Mouse (Mus musculus) neutrophil, adult 5-6 weeks (primary cell): Measurements from ENCODE around the gene Disp1. TPM values are rescaled to one million over a fixed set of nuclear protein-coding genes. Genes with fewer than 3 reads are reported as not detected.

Experiments used
- ATAC-seq: fragments of 151-379, 151-347 bp; 2 replicates; pipeline ENCODE4 v1.8.0; 2017; ENCODE audit warnings: mild to moderate bottlenecking, moderate TSS enrichment; ENCODE audit not compliant: insufficient number of reproducible peaks, poor library complexity, low FRiP score, severe bottlenecking; ENCODE audit errors: extremely low read depth
- total RNA-seq: library from RNA; stranded (forward); fragments of 200-1000 nt; gene quantifications from 2 replicates; pipeline ENCODE4 v1.2.3, GENCODE M21; 2017

Disp1 gene
- total RNA-seq, 1 experiment from 2014 or later, result 9.5 TPM

DNA sequence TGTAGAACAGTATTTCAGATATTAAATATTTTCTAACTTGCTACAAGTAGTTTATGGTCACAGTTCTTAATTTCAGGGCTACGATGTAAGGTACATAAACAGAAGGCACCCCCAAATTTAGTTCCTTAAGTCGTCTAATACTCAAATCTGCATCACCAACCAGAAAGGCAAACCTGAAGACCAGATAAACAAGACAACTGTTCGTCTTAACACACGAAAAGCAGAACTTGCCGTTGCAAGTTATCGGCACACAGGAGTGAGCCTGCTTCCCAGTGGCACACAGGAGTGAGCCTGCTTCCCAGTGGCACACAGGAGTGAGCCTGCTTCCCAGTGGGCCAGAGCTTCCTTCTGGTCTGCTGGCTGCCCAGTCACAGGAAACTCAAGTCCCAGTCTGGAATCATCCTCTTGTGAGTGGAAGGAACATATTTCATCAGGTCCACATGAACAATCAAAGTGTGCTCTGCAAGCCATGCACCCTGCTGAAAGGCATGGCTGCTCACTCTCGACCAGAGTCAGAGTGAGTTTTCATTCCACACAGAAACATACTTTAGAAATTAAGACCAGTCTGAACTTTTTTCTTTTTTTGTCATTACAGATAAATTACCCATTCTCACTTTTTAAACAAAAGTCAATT is 75.1 kb downstream of the Disp1 start:
- no peak for ATAC-seq

DNA sequence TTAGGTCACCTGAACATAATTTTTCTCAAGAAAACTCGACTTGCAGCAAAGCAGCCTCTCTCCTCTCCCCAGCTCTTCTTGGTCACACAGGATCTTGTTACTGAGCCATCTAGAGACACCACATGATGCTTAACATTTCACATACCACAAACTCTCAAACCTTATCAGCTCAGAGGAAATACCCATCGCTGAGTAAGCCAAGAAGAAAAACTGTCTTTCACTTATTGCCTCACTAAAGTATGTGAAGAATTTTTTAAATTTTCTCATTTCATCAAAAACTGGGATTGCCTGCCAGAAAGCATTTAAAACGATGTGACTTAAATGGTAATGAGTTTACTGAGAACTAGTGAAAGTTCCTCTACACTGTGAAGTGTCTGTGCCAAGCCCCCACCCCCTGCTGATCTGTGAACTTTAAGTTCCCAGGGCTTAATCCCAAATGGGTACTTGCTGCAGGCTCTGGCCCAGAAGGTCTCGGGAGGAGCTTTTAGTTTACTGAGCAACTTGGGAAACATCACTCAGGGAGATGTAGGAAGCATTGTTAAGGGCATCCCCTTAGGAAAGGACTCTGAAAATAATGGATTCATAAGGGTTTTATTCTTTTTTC is 76.6 kb downstream of the Disp1 start:
- no peak for ATAC-seq

DNA sequence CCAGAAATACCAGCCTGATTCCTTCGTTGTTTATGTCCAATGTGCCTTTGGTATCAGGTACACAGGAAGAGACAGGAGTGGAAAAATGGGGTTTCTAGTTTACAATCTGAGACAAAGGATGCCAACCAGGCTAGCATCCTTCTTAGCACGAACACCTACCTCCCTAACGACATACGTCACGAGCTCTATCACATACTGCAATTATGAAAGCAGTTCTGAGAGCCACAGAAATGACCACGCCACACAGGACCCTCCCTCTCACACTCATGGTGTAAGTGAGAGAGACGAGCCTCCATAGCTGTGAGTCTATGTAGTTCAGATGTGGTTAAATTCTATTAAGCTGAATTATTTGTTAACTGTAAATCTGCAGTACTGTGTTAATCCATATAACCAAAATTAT is 78.1 kb downstream of the Disp1 start:
- ATAC-seq, result no peak

DNA sequence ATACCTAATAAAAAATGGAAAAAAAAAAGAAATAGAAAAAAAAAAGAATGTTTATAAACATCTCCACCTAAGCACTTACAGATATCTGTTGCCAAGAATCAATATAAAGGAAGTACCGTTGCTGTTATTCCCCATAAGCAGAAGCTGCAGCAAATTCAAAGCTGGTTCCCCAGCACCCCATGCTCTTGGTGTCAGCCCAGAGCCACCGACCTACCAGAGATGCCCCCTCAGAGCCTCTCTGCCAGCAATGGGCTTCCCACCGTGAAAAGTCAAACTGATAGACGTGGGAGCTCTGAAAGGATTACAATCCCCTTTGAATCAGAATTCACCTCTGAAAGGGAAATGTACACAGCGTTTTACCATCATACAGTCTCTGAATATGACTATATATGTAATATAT is 78.8 kb downstream of the Disp1 start:
- ATAC-seq, result no peak

DNA sequence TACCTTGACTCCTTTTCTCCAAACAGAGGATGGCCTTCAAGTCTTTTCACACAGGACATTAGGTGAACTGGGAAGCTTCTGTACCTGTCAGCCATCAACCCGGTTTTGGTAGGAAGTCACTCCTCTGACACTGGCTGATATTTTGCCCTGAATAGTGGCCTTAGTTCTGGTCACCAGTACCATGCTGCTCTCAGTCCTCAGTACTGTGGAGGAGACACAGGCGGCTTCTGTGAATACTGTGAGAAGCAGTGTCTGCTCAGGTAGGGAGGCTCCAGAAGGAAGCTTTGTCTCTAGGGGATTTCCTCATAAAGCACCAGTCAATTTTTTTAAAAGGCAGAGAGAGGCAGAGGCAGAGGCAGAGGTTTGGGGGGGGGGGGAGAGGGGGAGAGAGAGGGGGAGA is 80.0 kb downstream of the Disp1 start:
- ATAC-seq, result no peak

DNA sequence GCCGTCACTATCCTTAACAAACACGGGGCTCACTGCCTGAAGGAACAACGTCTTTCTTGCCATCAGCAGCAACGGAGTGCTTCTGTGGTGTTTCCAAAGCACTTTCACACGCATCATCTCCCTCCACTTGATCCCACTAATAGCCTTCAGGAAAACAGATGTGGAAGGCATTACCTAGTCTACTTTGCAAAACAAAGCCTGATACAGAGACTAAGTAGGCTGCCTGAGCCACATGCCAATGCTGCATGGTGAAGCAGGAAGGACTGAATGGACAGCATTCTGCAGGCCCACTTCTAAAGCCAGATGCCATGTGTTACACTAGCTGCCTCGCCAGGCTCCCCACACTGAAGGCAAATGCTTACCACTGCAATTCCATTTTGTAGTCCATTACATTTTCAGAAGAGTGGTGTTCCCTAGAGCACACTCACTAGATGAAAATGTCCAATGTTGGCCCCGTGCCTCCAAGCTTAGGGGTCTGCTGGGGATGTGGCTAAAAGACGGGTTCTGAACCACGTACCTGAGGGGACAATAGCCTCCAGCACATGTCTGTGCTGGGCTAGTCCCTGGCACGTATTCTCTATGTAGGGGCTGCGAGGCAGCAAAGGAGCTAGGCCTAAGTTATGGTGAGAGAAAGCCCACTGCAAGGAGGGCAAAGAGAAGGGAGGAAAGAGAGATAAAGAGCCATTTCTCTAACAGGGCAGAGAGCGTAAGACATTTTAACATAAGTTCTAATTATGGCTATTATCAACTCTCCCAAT is 80.6 kb downstream of the Disp1 start:
- no peak for ATAC-seq

DNA sequence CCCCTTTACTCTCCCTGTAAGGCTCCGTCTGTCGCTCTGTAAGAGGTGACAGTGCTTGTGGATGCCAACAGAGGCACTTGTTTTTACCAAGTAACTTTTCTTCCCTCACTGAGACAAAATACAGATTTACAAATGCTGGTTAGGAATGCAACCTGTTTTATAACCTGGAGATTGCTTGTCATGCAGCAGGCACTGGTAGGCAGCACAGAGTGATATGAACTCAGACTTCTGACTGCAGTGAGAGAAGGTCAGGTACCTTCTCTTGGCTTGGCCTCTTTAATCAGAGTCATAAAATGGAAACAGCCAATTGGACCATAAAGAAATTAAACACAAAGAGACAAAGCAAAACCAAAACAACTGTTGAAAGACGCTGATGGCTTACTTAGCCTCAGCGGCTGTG is 83.2 kb downstream of the Disp1 start:
- ATAC-seq, result no peak

DNA sequence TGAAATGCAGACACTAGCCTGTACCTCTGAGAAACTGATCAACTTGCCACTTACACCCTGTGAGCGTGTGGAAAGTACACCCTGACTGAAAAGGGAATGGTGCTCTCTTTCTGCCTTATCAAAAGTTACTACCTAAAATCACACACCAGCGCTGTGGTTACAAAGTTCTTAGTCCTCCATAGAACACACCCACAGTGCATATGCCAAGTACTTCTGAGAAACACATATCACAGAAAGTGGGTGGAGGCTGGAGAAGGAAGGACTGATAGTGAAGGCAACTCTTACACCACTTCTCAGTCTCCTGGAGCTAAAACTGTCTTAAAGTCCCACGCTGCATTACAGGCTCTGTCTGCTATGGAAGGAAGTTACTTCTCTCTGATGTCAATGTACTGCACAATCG is 86.9 kb downstream of the Disp1 start:
- no peak for ATAC-seq

DNA sequence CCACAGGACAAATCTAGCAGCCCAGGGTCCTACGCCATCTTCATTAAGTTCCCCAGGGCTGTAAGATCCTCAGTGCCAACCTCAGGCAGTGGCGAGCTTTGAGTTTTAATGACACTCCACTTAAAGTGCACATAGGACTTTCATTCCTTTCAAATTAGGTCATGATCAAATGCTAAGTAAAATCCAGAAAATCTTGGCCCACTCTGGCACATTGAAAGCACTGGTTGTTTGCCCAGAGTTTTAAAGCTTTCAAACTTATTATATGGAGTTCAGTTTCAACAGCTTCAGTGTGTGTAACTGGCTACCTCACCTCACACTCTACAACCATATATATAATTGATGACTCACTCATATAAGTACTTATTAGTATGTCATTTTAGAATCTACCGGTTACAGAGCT is 87.9 kb downstream of the Disp1 start:
- no peak for ATAC-seq

DNA sequence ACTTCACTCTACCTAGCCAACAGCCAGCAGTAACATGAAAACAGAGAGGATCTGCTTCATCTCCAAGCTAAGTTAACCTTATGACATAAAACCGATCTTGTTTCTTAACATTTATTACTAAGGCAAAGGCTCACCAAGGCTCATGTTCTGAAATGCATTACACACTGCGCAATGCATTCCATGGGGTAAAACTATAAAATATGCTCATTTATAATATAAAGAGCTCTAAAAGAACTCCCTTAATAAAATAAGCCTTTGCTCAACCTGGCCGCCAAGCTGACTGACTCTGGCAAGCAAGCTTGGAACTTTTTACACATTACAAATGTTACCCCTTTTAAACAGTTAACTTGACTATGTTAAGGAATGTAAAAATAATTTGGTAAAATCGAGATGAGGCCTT is 94.1 kb downstream of the Disp1 start:
- no peak for ATAC-seq

DNA sequence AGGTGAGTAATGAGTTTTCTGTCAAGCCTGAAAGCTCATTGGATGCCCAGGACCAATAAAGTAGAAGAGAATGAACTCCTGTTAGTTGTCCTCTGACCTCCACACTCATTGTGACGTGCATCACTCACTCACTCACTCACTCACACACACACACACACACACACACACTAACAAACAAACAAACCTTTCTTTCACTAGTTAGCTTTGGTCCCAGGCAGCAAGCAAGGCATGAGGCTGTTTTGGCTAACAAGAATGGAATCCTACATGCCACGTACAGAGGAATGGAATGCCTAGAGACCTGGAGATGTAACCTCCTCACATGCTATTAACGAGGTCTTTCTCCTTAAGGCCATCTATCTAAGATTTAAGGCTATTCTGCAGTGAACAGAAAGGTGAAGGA is 97.6 kb downstream of the Disp1 start:
- ATAC-seq, result no peak

DNA sequence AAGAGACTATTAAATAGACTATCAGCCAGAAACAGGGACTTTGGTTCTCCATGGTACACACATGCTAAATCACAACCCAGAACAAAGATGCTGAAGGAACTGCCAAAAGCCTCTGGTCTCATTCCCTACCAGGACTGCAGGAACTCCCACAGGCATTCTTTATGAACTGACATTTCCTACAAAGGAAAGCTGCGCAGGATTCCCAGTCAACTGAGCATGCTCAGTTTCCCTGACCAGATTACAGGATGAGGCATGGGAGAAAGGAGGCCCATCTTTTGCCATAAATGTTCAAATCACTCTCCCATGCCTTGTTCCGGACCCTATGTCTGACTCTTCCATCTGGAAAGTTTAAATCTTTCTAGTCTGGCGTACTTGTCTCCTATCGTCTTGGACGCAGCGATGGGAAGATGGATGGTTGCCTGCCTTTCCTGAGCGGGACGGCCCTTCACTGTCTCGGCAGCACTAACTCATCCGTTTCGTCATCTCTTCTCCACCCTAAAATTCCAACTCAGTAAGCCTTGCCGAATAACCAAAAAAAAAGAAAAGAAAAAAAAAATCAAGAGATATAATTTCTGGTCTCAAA is 100.9 kb downstream of the Disp1 start:
- ATAC-seq, result no peak

DNA sequence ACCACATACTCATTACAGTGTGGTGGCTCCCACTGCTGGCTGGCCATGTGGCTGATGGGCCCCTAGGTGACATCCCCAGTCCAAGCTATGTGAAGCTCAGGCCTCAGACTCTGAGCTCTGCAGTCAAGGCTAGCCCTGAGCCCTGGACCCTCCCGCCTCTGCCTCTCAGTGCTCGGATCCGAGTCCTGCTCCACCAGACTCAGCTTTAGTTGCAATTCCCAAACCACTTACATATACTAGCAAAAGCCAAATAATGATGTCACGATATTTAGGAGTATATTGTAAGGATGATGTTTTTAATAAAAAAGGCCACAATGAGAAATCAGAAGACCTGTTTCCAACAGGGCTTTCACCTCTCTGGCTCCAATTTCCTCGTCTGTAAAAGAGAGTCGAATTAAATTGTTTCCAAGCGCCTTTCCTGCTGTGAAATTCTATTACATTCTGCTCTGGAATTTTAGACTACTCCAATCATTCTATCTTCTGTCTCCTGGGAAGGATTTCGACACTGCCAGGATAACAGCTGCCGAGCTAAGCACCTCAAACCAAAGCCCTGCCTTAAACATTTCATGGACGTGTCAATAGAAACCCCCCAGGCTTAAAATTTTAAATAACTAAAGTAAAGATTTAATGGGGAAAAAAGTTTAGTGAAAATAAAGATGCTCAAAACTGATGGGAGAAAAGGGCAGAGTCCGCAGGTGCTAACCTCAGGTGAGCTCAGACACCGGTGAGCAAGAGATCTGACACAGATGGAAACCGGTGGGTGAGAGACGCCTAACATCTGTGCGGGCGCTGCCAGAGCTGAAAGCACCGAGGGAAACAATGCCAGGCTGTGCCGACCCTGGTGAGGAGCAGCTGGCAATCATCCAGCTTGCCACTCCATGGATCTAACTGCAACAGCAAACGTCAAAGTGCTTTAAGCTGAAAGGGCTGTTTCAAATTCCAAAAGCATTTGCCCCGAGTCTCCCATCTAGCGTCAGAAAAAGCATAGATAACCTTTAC is 103.2 kb downstream of the Disp1 start:
- ATAC-seq, result no peak

DNA sequence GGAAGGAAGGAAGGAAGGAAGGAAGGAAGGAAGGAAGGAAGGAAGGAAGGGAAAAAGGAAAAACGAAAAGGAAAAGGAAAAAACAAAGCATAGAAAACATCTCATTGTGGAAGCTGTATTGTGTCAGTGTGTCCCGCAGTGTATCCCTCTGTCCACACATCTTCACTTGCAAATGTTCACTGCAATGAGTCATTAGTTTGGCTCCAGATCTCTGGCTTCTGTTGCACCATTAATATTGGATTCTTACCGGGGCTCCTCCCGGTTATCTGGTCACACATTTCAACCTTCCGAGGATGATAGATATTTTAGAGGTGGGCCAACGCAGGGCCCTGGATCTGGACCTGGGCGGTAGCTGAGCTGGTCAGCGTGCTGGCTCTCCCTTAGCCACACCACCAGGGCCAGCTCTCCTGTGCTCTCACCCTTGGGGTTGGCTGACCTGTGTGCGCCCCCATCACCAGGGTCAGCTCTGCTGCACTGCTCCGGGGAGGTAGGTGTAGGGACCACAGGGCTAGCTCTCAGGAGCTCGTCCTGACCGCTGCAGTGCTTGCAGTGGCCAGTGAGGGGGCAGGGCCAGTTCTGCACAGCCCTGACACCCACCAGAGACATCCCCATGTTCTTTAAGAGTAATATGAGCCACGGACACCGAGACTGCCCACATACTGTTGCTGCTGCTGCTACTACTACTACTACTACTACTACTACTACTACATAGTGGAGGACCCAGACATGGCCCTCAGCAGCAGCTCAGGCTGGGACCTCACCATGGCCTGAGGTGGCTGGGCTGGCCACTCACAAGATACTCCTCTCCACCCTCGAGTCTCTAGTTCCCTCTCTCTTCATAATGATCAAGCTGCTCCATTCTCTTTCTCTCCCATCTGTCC is 104.1 kb downstream of the Disp1 start:
- no peak for ATAC-seq

DNA sequence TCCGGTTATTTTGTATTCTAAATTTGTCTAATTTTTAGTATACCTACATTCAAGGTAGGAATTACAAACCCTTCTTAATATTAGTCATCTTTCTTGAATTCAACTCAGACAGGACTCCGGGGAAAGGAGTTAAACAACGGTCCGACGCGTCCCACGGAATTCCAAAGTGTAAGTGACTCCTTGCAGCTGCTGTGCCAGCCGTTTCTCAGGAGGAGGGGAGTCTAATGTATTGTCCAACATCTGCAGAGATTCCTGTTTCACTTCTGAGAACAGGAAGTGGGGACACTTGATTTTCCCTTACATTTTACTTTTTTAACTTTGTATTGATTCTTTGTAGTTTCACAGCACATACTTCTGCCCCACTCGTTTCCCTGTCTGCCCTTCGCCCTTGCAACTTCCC is 104.9 kb downstream of the Disp1 start:
- ATAC-seq, result no peak

DNA sequence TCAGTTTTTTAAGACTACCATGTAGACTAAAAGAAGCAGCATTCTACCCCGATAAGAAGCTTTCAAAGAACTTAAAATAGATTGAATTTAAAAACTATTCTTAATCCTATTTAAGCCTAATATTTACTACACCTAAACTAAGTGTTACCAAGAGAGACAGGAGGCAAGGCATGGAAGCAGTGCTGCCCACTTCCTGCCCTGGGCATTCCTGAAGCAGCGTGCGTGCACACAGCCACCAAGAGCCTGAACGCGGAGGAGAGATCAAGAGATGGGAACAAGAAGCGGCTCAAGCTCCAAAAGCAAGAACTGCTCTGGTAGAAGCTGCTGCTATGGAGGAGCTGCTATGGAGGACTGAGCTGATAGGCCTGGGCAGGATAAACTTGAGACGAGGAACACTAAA is 106.2 kb downstream of the Disp1 start:
- no peak for ATAC-seq

DNA sequence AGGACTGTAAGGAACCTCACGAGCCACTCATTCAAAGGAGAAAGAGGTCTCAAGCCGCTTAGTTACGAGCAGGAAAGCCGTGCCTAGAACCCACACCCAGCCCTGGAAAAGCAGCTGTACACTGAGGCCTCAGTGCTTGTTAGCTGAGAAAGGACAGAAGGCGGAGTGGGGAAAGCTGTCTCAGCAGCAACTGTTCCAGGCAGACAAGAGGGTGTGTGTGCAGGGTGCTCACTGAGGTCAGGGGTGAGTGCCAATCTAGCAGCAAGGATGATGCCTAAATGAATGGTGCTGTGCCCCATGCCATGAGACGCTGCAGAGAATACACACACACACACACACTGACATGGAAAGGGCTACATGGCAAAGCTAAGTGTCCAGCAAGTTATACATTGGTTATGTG is 106.8 kb downstream of the Disp1 start:
- no peak for ATAC-seq

DNA sequence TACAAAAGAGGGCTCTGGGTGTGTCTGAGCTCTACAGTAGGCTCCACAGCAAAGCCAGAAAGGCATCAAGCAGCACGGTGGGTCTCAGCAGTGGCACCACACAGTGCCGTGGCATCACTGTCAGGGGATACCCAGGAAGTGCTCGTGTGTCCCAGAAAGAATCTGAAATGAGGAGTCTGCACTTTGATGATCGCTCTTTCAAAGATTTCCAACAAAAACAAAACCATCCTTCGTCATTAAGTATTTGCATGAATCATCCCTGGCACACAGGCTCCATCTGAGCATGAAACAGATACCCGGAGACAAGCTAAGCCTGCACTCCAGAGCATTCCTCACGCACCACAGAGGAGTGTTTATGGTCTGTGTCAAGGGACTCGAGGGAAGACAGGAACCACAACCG is 107.8 kb downstream of the Disp1 start:
- no peak for ATAC-seq
